Mouse (Mus musculus): ENCODE results near the gene Fgf22.

GRCm38 (mm10) chr10:79754856-79755516, at the start of gene Fgf22:
- TF ChIP-seq CTCF (IDR thresholded peaks at IDR 0.05; ENCODE audit: extremely low read depth, insufficient read length, insufficient replicate concordance, low read depth, low read length) (no peak), POLR2A (IDR thresholded peaks at IDR 0.05; ENCODE audit: low read depth, low read length) (no peak)

Data from small intestine, adult 2 months (tissue).